Mouse (Mus musculus): ENCODE results near the gene Usp12. TPM values are rescaled to one million over a fixed set of nuclear protein-coding genes. Genes with fewer than 3 reads are reported as not detected.
A peak's percentile ranks its signal among the peaks of the same experiment; 100 is the strongest.

The Usp12 gene
- polyA plus RNA-seq, 1 experiment from 2014 or later = 14.0 TPM

DNA sequence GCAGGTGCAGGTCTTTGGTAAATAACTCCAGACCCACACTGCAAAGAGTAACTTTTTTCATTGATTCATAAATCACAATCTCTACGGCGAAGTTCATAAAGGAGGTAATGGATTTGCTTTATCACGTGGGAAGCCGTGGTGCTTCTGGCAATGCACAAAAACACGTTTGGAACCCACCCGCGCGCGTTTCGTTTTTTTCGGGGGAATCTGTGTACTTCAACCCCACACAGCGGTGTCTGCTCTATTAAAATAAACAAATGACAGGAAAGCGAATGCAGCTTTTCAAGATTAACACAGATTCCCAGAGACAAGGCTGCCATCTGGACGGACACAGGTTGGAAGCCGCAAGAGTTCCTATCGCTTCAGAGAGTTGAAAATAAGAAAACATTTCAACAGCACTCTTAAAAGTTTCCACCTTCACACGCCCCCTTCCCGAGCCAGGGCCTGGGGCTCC lies 1.1 kb downstream of the Usp12 start:
- Histone ChIP-seq H3K4me2 (ENCODE audit: low read depth, low read length) (peak overlapping the region; percentile 88), H3K9me3 (ENCODE audit: control insufficient read depth, low read length) (no peaks in the 10 kb centered on the region), H3K9ac (ENCODE audit: low read depth, low read length) (peak overlapping the region; percentile 90), H3K4me3 (ENCODE audit: low read depth, low read length) (peak overlapping the region; percentile 98), H3K4me1 (ENCODE audit: control insufficient read depth, insufficient read depth, low read length) (peaks cover 26% of the 10 kb centered on the region), H3K27me3 (replicated peaks; ENCODE audit: control insufficient read depth, insufficient read depth, low read length) (no peaks in the 10 kb centered on the region), H3K27ac (replicated peaks; ENCODE audit: low read depth, low read length) (peak overlapping the region; percentile 87), H3K36me3 (ENCODE audit: control insufficient read depth, insufficient read depth, low read length) (no peaks in the 10 kb centered on the region)
- no peak for ATAC-seq (ENCODE audit: low read depth)
- 5% methylated on average over 18 of the region's 18 CpGs for WGBS
- DNase-seq (ENCODE audit: low spot score) = no peak

GRCm38 (mm10) chr5:146792140-146792791 lies 2.5 kb downstream of the Usp12 start:
- H3K36me3 ChIP-seq (ENCODE audit: control insufficient read depth, insufficient read depth, low read length) = no peaks in the 10 kb centered on the region
- ATAC-seq (ENCODE audit: low read depth) (no peak), DNase-seq (ENCODE audit: low spot score) (no peak)
- no peak overlapping the region for H3K4me2 ChIP-seq (ENCODE audit: low read depth, low read length)
- no peak overlapping the region for H3K27ac ChIP-seq (replicated peaks; ENCODE audit: low read depth, low read length)
- no peaks in the 10 kb centered on the region for H3K27me3 ChIP-seq (replicated peaks; ENCODE audit: control insufficient read depth, insufficient read depth, low read length)
- H3K4me1 ChIP-seq (ENCODE audit: control insufficient read depth, insufficient read depth, low read length) = peaks cover 26% of the 10 kb centered on the region
- no peak overlapping the region for H3K9ac ChIP-seq (ENCODE audit: low read depth, low read length)
- H3K9me3 ChIP-seq (ENCODE audit: control insufficient read depth, low read length) = no peaks in the 10 kb centered on the region
- H3K4me3 ChIP-seq (ENCODE audit: low read depth, low read length) = no peak overlapping the region
- 60% methylated on average over 7 of the region's 7 CpGs for WGBS

GRCm38 (mm10) chr5:146790944-146791343 lies 3.9 kb downstream of the Usp12 start:
- H3K4me1 ChIP-seq (ENCODE audit: control insufficient read depth, insufficient read depth, low read length) = peaks cover 26% of the 10 kb centered on the region

GRCm38 (mm10) chr5:146789413-146789812 lies 5.4 kb downstream of the Usp12 start:
- no peak overlapping the region for H3K4me3 ChIP-seq (ENCODE audit: low read depth, low read length)
- WGBS = 72% methylated on average over 9 of the region's 9 CpGs
- no peak overlapping the region for H3K27ac ChIP-seq (replicated peaks; ENCODE audit: low read depth, low read length)
- no peak for ATAC-seq (ENCODE audit: low read depth)
- DNase-seq (ENCODE audit: low spot score) = no peak
- no peaks in the 10 kb centered on the region for H3K36me3 ChIP-seq (ENCODE audit: control insufficient read depth, insufficient read depth, low read length)
- no peak overlapping the region for H3K9ac ChIP-seq (ENCODE audit: low read depth, low read length)
- no peaks in the 10 kb centered on the region for H3K9me3 ChIP-seq (ENCODE audit: control insufficient read depth, low read length)
- no peaks in the 10 kb centered on the region for H3K27me3 ChIP-seq (replicated peaks; ENCODE audit: control insufficient read depth, insufficient read depth, low read length)
- peaks cover 26% of the 10 kb centered on the region for H3K4me1 ChIP-seq (ENCODE audit: control insufficient read depth, insufficient read depth, low read length)
- H3K4me2 ChIP-seq (ENCODE audit: low read depth, low read length) = no peak overlapping the region

More at GRCm38 (mm10) chr5:146790944-146791343, 3.9 kb downstream of the Usp12 start:
- WGBS = 62% methylated on average over 8 of the region's 8 CpGs
- Histone ChIP-seq H3K27me3 (replicated peaks; ENCODE audit: control insufficient read depth, insufficient read depth, low read length) (no peaks in the 10 kb centered on the region), H3K4me2 (ENCODE audit: low read depth, low read length) (no peak overlapping the region), H3K27ac (replicated peaks; ENCODE audit: low read depth, low read length) (no peak overlapping the region; the same call in 1 of the 2 replicates), H3K36me3 (ENCODE audit: control insufficient read depth, insufficient read depth, low read length) (no peaks in the 10 kb centered on the region), H3K9me3 (ENCODE audit: control insufficient read depth, low read length) (no peaks in the 10 kb centered on the region), H3K9ac (ENCODE audit: low read depth, low read length) (no peak overlapping the region), H3K4me3 (ENCODE audit: low read depth, low read length) (no peak overlapping the region)
- DNase-seq (ENCODE audit: low spot score) = no peak
- no peak for ATAC-seq (ENCODE audit: low read depth)

DNA sequence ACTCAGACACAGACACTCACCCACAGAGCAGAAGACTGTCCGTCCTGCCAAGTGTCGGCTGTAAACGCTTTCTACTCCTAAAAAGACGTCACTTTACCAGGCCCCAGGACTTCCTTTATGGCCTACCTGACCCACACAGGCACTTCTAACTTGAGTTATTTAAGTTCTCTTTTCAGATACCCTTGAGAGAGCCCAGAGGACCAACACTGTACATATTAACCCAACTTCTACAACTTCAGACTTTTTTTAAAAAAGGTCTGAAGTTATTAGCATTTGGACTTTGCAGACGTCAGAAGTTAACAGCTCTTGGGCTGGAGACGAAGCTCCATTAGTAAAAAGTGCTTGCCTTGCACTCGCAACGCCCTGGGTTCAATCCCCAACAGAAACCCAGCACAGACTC lies 8.7 kb downstream of the Usp12 start:
- Histone ChIP-seq H3K27ac (replicated peaks; ENCODE audit: low read depth, low read length) (no peak overlapping the region), H3K4me3 (ENCODE audit: low read depth, low read length) (no peak overlapping the region), H3K36me3 (ENCODE audit: control insufficient read depth, insufficient read depth, low read length) (no peaks in the 10 kb centered on the region), H3K9me3 (ENCODE audit: control insufficient read depth, low read length) (no peaks in the 10 kb centered on the region), H3K27me3 (replicated peaks; ENCODE audit: control insufficient read depth, insufficient read depth, low read length) (no peaks in the 10 kb centered on the region), H3K9ac (ENCODE audit: low read depth, low read length) (no peak overlapping the region), H3K4me1 (ENCODE audit: control insufficient read depth, insufficient read depth, low read length) (peaks cover 6% of the 10 kb centered on the region), H3K4me2 (ENCODE audit: low read depth, low read length) (no peak overlapping the region)
- DNase-seq (ENCODE audit: low spot score) (no peak), ATAC-seq (ENCODE audit: low read depth) (no peak)
- WGBS = 74% methylated on average over 8 of the region's 8 CpGs

GRCm38 (mm10) chr5:146783891-146784290 lies 10.9 kb downstream of the Usp12 start:
- H3K36me3 ChIP-seq (ENCODE audit: control insufficient read depth, insufficient read depth, low read length) = no peaks in the 10 kb centered on the region
- H3K4me2 ChIP-seq (ENCODE audit: low read depth, low read length) = no peak overlapping the region
- no peak overlapping the region for H3K27ac ChIP-seq (replicated peaks; ENCODE audit: low read depth, low read length)
- no peaks in the 10 kb centered on the region for H3K4me1 ChIP-seq (ENCODE audit: control insufficient read depth, insufficient read depth, low read length)
- no peaks in the 10 kb centered on the region for H3K27me3 ChIP-seq (replicated peaks; ENCODE audit: control insufficient read depth, insufficient read depth, low read length)
- WGBS = 89% methylated on average over 10 of the region's 10 CpGs
- no peaks in the 10 kb centered on the region for H3K9me3 ChIP-seq (ENCODE audit: control insufficient read depth, low read length)
- H3K4me3 ChIP-seq (ENCODE audit: low read depth, low read length) = no peak overlapping the region
- no peak for DNase-seq (ENCODE audit: low spot score)
- no peak overlapping the region for H3K9ac ChIP-seq (ENCODE audit: low read depth, low read length)
- no peak for ATAC-seq (ENCODE audit: low read depth)

GRCm38 (mm10) chr5:146783300-146783699 lies 11.5 kb downstream of the Usp12 start:
- WGBS = 91% methylated on average over 10 of the region's 10 CpGs
- ATAC-seq (ENCODE audit: low read depth) = no peak
- DNase-seq (ENCODE audit: low spot score) = no peak
- no peaks in the 10 kb centered on the region for H3K9me3 ChIP-seq (ENCODE audit: control insufficient read depth, low read length)
- no peak overlapping the region for H3K9ac ChIP-seq (ENCODE audit: low read depth, low read length)
- H3K36me3 ChIP-seq (ENCODE audit: control insufficient read depth, insufficient read depth, low read length) = no peaks in the 10 kb centered on the region
- no peak overlapping the region for H3K27ac ChIP-seq (replicated peaks; ENCODE audit: low read depth, low read length)
- H3K4me3 ChIP-seq (ENCODE audit: low read depth, low read length) = no peak overlapping the region
- no peak overlapping the region for H3K4me2 ChIP-seq (ENCODE audit: low read depth, low read length)
- H3K4me1 ChIP-seq (ENCODE audit: control insufficient read depth, insufficient read depth, low read length) = no peaks in the 10 kb centered on the region
- no peaks in the 10 kb centered on the region for H3K27me3 ChIP-seq (replicated peaks; ENCODE audit: control insufficient read depth, insufficient read depth, low read length)

DNA sequence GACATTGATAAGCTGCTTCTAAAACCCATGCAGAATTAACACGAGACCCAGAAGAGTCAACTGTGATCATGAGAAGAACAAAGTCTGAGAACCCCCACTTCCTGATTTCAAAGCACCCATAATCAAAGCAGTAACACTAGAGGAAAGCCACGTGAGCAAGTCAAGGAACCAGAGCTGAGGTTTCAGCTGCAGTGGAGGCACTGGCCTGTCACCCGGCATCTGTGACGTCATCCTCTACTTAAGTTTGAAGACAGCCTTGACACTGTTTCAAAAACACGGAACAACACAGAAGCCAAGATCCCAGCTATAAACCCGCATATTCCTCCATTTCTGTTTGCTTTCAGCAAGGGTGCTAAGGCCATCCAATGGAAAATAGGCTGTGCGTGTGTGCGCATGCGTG lies 13.1 kb downstream of the Usp12 start:
- ATAC-seq (ENCODE audit: low read depth) = no peak
- DNase-seq (ENCODE audit: low spot score) = no peak
- Histone ChIP-seq H3K27me3 (replicated peaks; ENCODE audit: control insufficient read depth, insufficient read depth, low read length) (no peaks in the 10 kb centered on the region), H3K4me3 (ENCODE audit: low read depth, low read length) (no peak overlapping the region), H3K36me3 (ENCODE audit: control insufficient read depth, insufficient read depth, low read length) (no peaks in the 10 kb centered on the region), H3K9ac (ENCODE audit: low read depth, low read length) (no peak overlapping the region), H3K27ac (replicated peaks; ENCODE audit: low read depth, low read length) (no peak overlapping the region), H3K9me3 (ENCODE audit: control insufficient read depth, low read length) (no peaks in the 10 kb centered on the region), H3K4me1 (ENCODE audit: control insufficient read depth, insufficient read depth, low read length) (no peaks in the 10 kb centered on the region), H3K4me2 (ENCODE audit: low read depth, low read length) (no peak overlapping the region)
- 81% methylated on average over 9 of the region's 9 CpGs for WGBS

DNA sequence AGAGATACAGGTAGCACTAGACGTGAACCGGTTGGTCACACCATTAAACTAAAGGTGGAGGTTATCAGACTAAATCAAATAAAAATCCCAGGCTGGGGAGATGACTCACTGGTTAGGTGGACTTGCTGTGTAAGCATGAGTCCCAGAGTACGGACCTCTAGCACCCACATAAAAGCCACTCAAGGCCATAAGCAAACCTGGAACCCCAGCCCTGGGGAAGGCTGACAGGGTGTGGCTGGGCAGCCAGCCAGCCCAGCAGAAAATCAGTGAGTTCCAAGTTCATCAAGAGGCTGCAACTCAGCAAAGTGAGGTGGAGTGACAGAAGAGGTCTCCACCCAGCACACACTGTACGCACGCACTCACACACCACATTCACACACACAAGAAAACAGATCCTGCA lies 14.9 kb downstream of the Usp12 start:
- Histone ChIP-seq H3K27me3 (replicated peaks; ENCODE audit: control insufficient read depth, insufficient read depth, low read length) (no peaks in the 10 kb centered on the region), H3K36me3 (ENCODE audit: control insufficient read depth, insufficient read depth, low read length) (no peaks in the 10 kb centered on the region), H3K9me3 (ENCODE audit: control insufficient read depth, low read length) (no peaks in the 10 kb centered on the region), H3K4me1 (ENCODE audit: control insufficient read depth, insufficient read depth, low read length) (no peaks in the 10 kb centered on the region), H3K27ac (replicated peaks; ENCODE audit: low read depth, low read length) (no peak overlapping the region), H3K4me2 (ENCODE audit: low read depth, low read length) (no peak overlapping the region), H3K9ac (ENCODE audit: low read depth, low read length) (no peak overlapping the region), H3K4me3 (ENCODE audit: low read depth, low read length) (no peak overlapping the region)
- ATAC-seq (ENCODE audit: low read depth) (no peak), DNase-seq (ENCODE audit: low spot score) (no peak)
- 76% methylated on average over 5 of the region's 5 CpGs for WGBS
